Mouse (Mus musculus): ENCODE results near the gene Gm5737. TPM values are rescaled to one million over a fixed set of nuclear protein-coding genes. Genes with fewer than 3 reads are reported as not detected.

Gene Gm5737
- total and polyA plus RNA-seq, 2 experiments from 2014 or later: 0.11 to 0.58 TPM

DNA sequence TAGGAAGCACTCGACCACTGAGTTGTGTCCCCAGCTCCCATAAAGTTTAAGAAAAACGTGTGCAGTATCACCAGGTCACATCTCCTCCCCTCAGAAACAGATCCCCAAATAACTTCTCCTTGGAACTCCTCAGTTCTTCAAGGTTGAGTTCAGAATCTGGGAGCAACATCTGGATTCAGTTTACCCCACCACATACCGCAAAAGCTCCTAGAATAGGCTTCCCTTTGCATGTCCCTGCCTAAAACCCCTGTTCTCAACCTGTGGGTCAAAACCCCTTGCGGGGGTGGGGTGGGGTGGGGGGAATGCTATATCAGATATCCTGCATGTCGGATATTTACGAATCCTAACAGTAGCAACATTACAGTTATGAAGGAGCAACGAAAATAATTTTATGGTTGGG is 50.5 kb downstream of the Gm5737 start:
- ATAC-seq (no peak), DNase-seq (ENCODE audit: low spot score) (no peak)
- H3K9ac ChIP-seq (replicated peaks; ENCODE audit: low read length): no peak overlapping the region
- H3K4me3 ChIP-seq (ENCODE audit: low read length): no peak overlapping the region
- TF ChIP-seq CTCF (IDR thresholded peaks at IDR 0.05; ENCODE audit: low read depth): no peak
- 75% methylated on average over 7 of the region's 7 CpGs for WGBS
- H3K9me3 ChIP-seq (ENCODE audit: low read length): no peaks in the 10 kb centered on the region
- no peaks in the 10 kb centered on the region for H3K27me3 ChIP-seq (ENCODE audit: insufficient read depth, low read length)
- H3K36me3 ChIP-seq (ENCODE audit: insufficient read depth, low read length): peaks cover 5% of the 10 kb centered on the region
- no peak overlapping the region for H3K4me2 ChIP-seq (ENCODE audit: low read depth, low read length)
- H3K27ac ChIP-seq: no peak overlapping the region
- peaks cover 3% of the 10 kb centered on the region; the same call in 1 of the 2 replicates for H3K4me1 ChIP-seq (ENCODE audit: insufficient read depth, low read length)

GRCm38 (mm10) chr7:120863476-120863875 is 51.3 kb downstream of the Gm5737 start:
- WGBS: 56% methylated on average over 5 of the region's 5 CpGs
- Histone ChIP-seq H3K27me3 (ENCODE audit: insufficient read depth, low read length) (no peaks in the 10 kb centered on the region), H3K9me3 (ENCODE audit: low read length) (no peaks in the 10 kb centered on the region), H3K4me1 (ENCODE audit: insufficient read depth, low read length) (peaks cover 3% of the 10 kb centered on the region; the same call in 1 of the 2 replicates), H3K4me2 (ENCODE audit: low read depth, low read length) (no peak overlapping the region), H3K27ac (no peak overlapping the region; the same call in 1 of the 2 replicates), H3K4me3 (ENCODE audit: low read length) (no peak overlapping the region), H3K36me3 (ENCODE audit: insufficient read depth, low read length) (peaks cover 2% of the 10 kb centered on the region), H3K9ac (replicated peaks; ENCODE audit: low read length) (no peak overlapping the region)
- DNase-seq (ENCODE audit: low spot score) (no peak), ATAC-seq (no peak)
- TF ChIP-seq CTCF (IDR thresholded peaks at IDR 0.05; ENCODE audit: low read depth): no peak

- no peaks in the 10 kb centered on the region for H3K27me3 ChIP-seq (ENCODE audit: insufficient read depth, low read length)
- TF ChIP-seq CTCF (IDR thresholded peaks at IDR 0.05; ENCODE audit: low read depth): no peak
- H3K4me2 ChIP-seq (ENCODE audit: low read depth, low read length): no peak overlapping the region
- ATAC-seq: 0 out of 2 replicates have a peak, but pooled peaks have one; percentile 41
- H3K4me1 ChIP-seq (ENCODE audit: insufficient read depth, low read length): peaks cover 3% of the 10 kb centered on the region; the same call in 1 of the 2 replicates
- 12% methylated on average over 7 of the region's 7 CpGs for WGBS
- H3K9ac ChIP-seq (replicated peaks; ENCODE audit: low read length): no peak overlapping the region
- peak; percentile 69 for DNase-seq (ENCODE audit: low spot score)
- no peak overlapping the region for H3K4me3 ChIP-seq (ENCODE audit: low read length)
- H3K9me3 ChIP-seq (ENCODE audit: low read length): no peaks in the 10 kb centered on the region
- no peaks in the 10 kb centered on the region for H3K36me3 ChIP-seq (ENCODE audit: insufficient read depth, low read length)
- peak overlapping the region; percentile 2; the same call in 1 of the 2 replicates for H3K27ac ChIP-seq
These were observed 52.9 kb downstream of the Gm5737 start for GRCm38 (mm10) chr7:120865100-120865499.

- Histone ChIP-seq H3K4me2 (ENCODE audit: low read depth, low read length) (no peak overlapping the region), H3K9ac (replicated peaks; ENCODE audit: low read length) (no peak overlapping the region), H3K36me3 (ENCODE audit: insufficient read depth, low read length) (no peaks in the 10 kb centered on the region), H3K27ac (peak overlapping the region; percentile 42; the same call in 1 of the 2 replicates), H3K4me1 (ENCODE audit: insufficient read depth, low read length) (peaks cover 6% of the 10 kb centered on the region; the same call in 1 of the 2 replicates), H3K27me3 (ENCODE audit: insufficient read depth, low read length) (no peaks in the 10 kb centered on the region), H3K9me3 (ENCODE audit: low read length) (no peaks in the 10 kb centered on the region), H3K4me3 (ENCODE audit: low read length) (no peak overlapping the region)
- ATAC-seq: no peak
- no peak for DNase-seq (ENCODE audit: low spot score)
- WGBS: 48% methylated on average over 4 of the region's 4 CpGs
- no peak for TF ChIP-seq CTCF (IDR thresholded peaks at IDR 0.05; ENCODE audit: low read depth)
These were observed 53.7 kb downstream of the Gm5737 start for GRCm38 (mm10) chr7:120865832-120866231.

GRCm38 (mm10) chr7:120866684-120867083 is 54.5 kb downstream of the Gm5737 start:
- H3K4me1 ChIP-seq (ENCODE audit: insufficient read depth, low read length): peaks cover 6% of the 10 kb centered on the region; the same call in 1 of the 2 replicates
- no peak overlapping the region for H3K9ac ChIP-seq (replicated peaks; ENCODE audit: low read length)
- no peaks in the 10 kb centered on the region for H3K27me3 ChIP-seq (ENCODE audit: insufficient read depth, low read length)
- ATAC-seq (no peak), DNase-seq (ENCODE audit: low spot score) (no peak)
- no peak overlapping the region for H3K27ac ChIP-seq
- no peaks in the 10 kb centered on the region for H3K36me3 ChIP-seq (ENCODE audit: insufficient read depth, low read length)
- H3K4me2 ChIP-seq (ENCODE audit: low read depth, low read length): no peak overlapping the region
- H3K9me3 ChIP-seq (ENCODE audit: low read length): no peaks in the 10 kb centered on the region
- 66% methylated on average over 2 of the region's 2 CpGs for WGBS
- TF ChIP-seq CTCF (IDR thresholded peaks at IDR 0.05; ENCODE audit: low read depth): no peak
- H3K4me3 ChIP-seq (ENCODE audit: low read length): no peak overlapping the region

DNA sequence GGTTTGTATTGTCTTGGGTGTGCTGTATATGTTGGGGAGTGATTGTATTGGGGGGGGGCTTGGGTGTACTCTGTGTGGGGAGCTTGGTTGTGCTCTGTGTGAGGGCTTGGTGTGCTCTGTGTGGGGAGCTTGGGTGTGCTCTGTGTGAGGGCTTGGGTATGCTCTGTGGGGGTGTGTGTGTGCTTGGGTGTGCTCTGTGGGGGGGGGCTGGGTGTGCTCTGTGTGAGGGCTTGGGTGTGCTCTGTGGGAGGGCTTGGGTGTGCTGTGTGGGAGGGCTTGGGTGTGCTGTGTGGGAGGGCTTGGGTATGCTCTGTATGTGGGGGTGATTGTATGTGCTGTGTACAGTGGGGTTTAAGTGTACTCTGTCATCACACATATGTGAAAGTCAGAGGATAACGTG is 55.6 kb downstream of the Gm5737 start:
- no peak for DNase-seq (ENCODE audit: low spot score)
- H3K4me3 ChIP-seq (ENCODE audit: low read length): no peak overlapping the region
- no peak overlapping the region for H3K4me2 ChIP-seq (ENCODE audit: low read depth, low read length)
- no peaks in the 10 kb centered on the region for H3K9me3 ChIP-seq (ENCODE audit: low read length)
- H3K9ac ChIP-seq (replicated peaks; ENCODE audit: low read length): no peak overlapping the region
- H3K4me1 ChIP-seq (ENCODE audit: insufficient read depth, low read length): peaks cover 6% of the 10 kb centered on the region; the same call in 1 of the 2 replicates
- WGBS: 75% methylated on average over 1 of the region's 1 CpGs
- no peaks in the 10 kb centered on the region for H3K36me3 ChIP-seq (ENCODE audit: insufficient read depth, low read length)
- no peak for ATAC-seq
- H3K27ac ChIP-seq: no peak overlapping the region
- H3K27me3 ChIP-seq (ENCODE audit: insufficient read depth, low read length): no peaks in the 10 kb centered on the region
- TF ChIP-seq CTCF (IDR thresholded peaks at IDR 0.05; ENCODE audit: low read depth): no peak

DNA sequence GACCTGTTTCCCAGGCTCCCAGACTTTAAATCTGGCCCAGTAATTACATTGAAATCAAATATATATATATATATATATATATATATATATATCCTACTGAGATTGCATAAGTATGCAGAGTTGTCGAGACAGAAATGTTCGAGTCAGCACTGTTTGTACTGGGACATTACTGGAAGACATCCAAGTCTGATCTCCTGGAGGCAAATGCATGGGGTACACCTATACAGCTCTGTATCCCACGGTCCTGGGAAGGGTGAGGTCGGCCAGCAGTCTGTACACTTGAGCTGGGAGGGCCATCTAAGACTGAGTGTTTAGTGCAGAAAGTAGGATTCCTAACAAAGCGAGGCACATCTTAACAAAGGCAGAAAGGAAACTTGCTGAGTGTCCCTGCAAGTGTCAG is 57.7 kb downstream of the Gm5737 start:
- WGBS: 29% methylated on average over 5 of the region's 5 CpGs
- ATAC-seq (no peak), DNase-seq (ENCODE audit: low spot score) (no peak)
- H3K9me3 ChIP-seq (ENCODE audit: low read length): no peaks in the 10 kb centered on the region
- no peaks in the 10 kb centered on the region for H3K27me3 ChIP-seq (ENCODE audit: insufficient read depth, low read length)
- H3K27ac ChIP-seq: peak overlapping the region; percentile 16; the same call in 1 of the 2 replicates
- H3K4me3 ChIP-seq (ENCODE audit: low read length): no peak overlapping the region
- H3K9ac ChIP-seq (replicated peaks; ENCODE audit: low read length): no peak overlapping the region
- H3K4me1 ChIP-seq (ENCODE audit: insufficient read depth, low read length): 0 out of 2 replicates have a peak, but pooled peaks cover 3% of the 10 kb centered on the region
- no peak for TF ChIP-seq CTCF (IDR thresholded peaks at IDR 0.05; ENCODE audit: low read depth)
- no peaks in the 10 kb centered on the region for H3K36me3 ChIP-seq (ENCODE audit: insufficient read depth, low read length)
- no peak overlapping the region for H3K4me2 ChIP-seq (ENCODE audit: low read depth, low read length)

All from hindbrain, postnatal 0 days (tissue).